Mouse (Mus musculus): ENCODE data around the gene Pgm1. TPM values are rescaled to one million over a fixed set of nuclear protein-coding genes. Genes with fewer than 3 reads are reported as not detected.
A peak's percentile ranks its signal among the peaks of the same experiment; 100 is the strongest.

Gene Pgm1
- polyA plus RNA-seq, 1 experiment from 2014 or later, result 61.3 TPM

DNA sequence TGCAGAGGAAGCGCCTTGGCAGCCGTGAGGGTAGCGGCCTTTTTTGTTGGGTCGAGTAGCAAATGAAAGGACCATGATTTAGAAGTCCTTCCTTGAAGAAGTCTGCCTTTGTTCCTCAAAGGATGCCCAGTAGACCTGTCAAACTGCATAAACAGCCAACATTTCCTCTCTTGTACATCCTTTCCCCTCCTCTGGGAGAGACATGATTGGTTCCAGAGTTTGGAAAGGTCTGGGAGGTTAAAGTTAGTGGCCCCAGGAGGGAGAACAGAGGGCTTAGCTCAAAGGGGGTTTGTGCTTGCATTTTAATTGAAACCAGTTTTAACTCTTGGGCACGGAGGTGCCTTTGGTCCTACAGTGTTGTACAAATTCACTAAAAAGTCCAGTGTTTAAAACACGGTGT lies 37.3 kb downstream of the Pgm1 start:
- H3K27ac ChIP-seq, result no peak overlapping the region

DNA sequence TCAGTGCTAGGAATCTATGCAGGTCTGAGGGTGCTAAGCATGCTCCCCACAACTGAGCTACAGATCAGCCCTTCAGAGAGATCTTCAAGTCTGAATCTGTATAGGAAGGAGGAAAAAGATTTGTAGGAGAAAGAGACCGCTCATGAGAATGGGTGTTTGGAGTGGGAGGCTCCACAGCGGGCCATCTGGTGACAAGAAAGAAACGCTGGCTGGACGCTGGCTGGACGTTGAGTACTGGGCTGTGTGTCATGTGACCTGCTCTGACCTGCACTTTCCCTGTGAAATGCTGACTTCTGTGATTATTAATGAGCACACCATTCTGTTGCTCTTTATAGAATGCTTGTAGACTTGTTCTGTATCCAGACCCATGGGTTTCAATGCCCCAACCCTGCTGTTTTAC lies 40.1 kb downstream of the Pgm1 start:
- H3K4me3 ChIP-seq, result no peak overlapping the region
- H3K27me3 ChIP-seq (ENCODE audit: insufficient read depth, poor library complexity, severe bottlenecking), result no peaks in the 10 kb centered on the region
- H3K9me3 ChIP-seq, result no peaks in the 10 kb centered on the region
- 25% methylated on average over 5 of the region's 5 CpGs for WGBS
- H3K36me3 ChIP-seq, result peaks cover under 1% of the 10 kb centered on the region; the same call in 1 of the 2 replicates
- peak; percentile 40 for DNase-seq (ENCODE audit: low spot score)
- H3K27ac ChIP-seq, result peak overlapping the region; percentile 73
- peaks cover 25% of the 10 kb centered on the region for H3K4me1 ChIP-seq (replicated peaks)

More for the DNA sequence above, 37.3 kb downstream of the Pgm1 start:
- peak; percentile 27 for DNase-seq (ENCODE audit: low spot score)
- Histone ChIP-seq H3K27me3 (ENCODE audit: insufficient read depth, poor library complexity, severe bottlenecking) (no peaks in the 10 kb centered on the region), H3K4me1 (replicated peaks) (peaks cover 19% of the 10 kb centered on the region), H3K36me3 (peaks cover 11% of the 10 kb centered on the region), H3K4me3 (no peak overlapping the region), H3K9me3 (no peaks in the 10 kb centered on the region)
- 64% methylated on average over 6 of the region's 6 CpGs for WGBS

DNA sequence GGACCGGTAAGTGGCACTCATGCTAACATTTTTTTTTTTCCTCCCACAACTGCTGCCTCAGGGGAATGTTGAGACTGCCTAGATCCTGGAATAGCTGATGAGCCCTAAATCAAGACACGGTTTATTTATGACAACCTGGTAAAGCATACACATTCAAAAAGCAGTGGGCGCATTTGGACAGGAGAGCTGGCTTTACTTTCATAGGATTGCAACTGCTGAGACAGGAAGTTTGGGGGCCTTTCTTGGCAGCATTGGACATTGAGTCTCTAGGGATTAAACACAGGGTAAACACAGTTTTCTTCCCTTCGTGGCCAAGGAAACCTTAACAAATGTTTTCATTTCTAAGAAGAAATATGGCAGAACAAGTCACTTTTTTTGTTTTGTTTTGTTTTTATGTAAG lies 40.9 kb downstream of the Pgm1 start:
- H3K27me3 ChIP-seq (ENCODE audit: insufficient read depth, poor library complexity, severe bottlenecking), result no peaks in the 10 kb centered on the region
- H3K4me1 ChIP-seq (replicated peaks), result peaks cover 25% of the 10 kb centered on the region
- 59% methylated on average over 4 of the region's 4 CpGs for WGBS
- no peak overlapping the region for H3K27ac ChIP-seq
- no peaks in the 10 kb centered on the region for H3K9me3 ChIP-seq
- no peaks in the 10 kb centered on the region; the same call in 1 of the 2 replicates for H3K36me3 ChIP-seq
- DNase-seq (ENCODE audit: low spot score), result no peak
- H3K4me3 ChIP-seq, result no peak overlapping the region

- Histone ChIP-seq H3K36me3 (no peaks in the 10 kb centered on the region), H3K4me1 (replicated peaks) (peaks cover 25% of the 10 kb centered on the region), H3K27ac (no peak overlapping the region), H3K9me3 (no peaks in the 10 kb centered on the region), H3K4me3 (no peak overlapping the region), H3K27me3 (ENCODE audit: insufficient read depth, poor library complexity, severe bottlenecking) (no peaks in the 10 kb centered on the region)
- WGBS, result 89% methylated on average over 6 of the region's 6 CpGs
- DNase-seq (ENCODE audit: low spot score), result no peak
Observed at GRCm38 (mm10) chr4:99972886-99973285, 43.7 kb downstream of the Pgm1 start.

- WGBS, result 90% methylated on average over 1 of the region's 1 CpGs
Observed at GRCm38 (mm10) chr4:99973931-99974330, 44.7 kb downstream of the Pgm1 start.

GRCm38 (mm10) chr4:99974375-99974774 lies 45.2 kb downstream of the Pgm1 start:
- no peak for DNase-seq (ENCODE audit: low spot score)
- Histone ChIP-seq H3K9me3 (no peaks in the 10 kb centered on the region), H3K36me3 (no peaks in the 10 kb centered on the region), H3K27ac (no peak overlapping the region), H3K4me1 (replicated peaks) (peaks cover 15% of the 10 kb centered on the region), H3K27me3 (ENCODE audit: insufficient read depth, poor library complexity, severe bottlenecking) (no peaks in the 10 kb centered on the region), H3K4me3 (no peak overlapping the region)
- 67% methylated on average over 5 of the region's 5 CpGs for WGBS

More at GRCm38 (mm10) chr4:99973931-99974330, 44.7 kb downstream of the Pgm1 start:
- no peaks in the 10 kb centered on the region for H3K27me3 ChIP-seq (ENCODE audit: insufficient read depth, poor library complexity, severe bottlenecking)
- no peaks in the 10 kb centered on the region for H3K9me3 ChIP-seq
- H3K36me3 ChIP-seq, result no peaks in the 10 kb centered on the region
- H3K4me1 ChIP-seq (replicated peaks), result peaks cover 20% of the 10 kb centered on the region
- H3K4me3 ChIP-seq, result no peak overlapping the region
- H3K27ac ChIP-seq, result 0 out of 2 replicates have a peak overlapping the region, but pooled peaks have one; percentile 40
- no peak for DNase-seq (ENCODE audit: low spot score)

DNA sequence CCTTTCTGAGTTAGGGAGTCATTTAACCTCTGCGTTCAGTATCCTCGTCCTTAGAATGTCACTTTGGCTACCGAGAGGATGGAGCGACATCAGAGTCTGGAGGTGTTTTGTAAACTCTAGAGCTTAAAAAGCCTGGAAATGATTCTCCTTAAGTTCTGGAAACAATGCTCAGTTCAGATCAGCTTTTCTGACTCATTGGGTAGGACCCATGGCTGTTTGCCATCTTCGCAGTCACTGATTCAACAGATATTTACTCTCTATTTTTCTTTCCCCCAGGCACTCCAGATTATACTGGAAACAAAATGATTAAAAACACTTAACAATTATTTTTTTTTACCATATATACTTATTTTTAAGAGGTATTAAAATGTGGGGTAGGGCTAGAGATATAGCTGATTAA lies 50.1 kb downstream of the Pgm1 start:
- peaks cover 14% of the 10 kb centered on the region for H3K4me1 ChIP-seq (replicated peaks)
- H3K9me3 ChIP-seq, result no peaks in the 10 kb centered on the region
- DNase-seq (ENCODE audit: low spot score), result no peak
- H3K27me3 ChIP-seq (ENCODE audit: insufficient read depth, poor library complexity, severe bottlenecking), result no peaks in the 10 kb centered on the region
- H3K36me3 ChIP-seq, result no peaks in the 10 kb centered on the region
- no peak overlapping the region for H3K4me3 ChIP-seq
- WGBS, result 97% methylated on average over 5 of the region's 5 CpGs
- no peak overlapping the region for H3K27ac ChIP-seq

GRCm38 (mm10) chr4:99981216-99981615 lies 52.0 kb downstream of the Pgm1 start:
- Histone ChIP-seq H3K36me3 (no peaks in the 10 kb centered on the region), H3K27ac (no peak overlapping the region), H3K27me3 (ENCODE audit: insufficient read depth, poor library complexity, severe bottlenecking) (no peaks in the 10 kb centered on the region), H3K4me1 (replicated peaks) (peaks cover 17% of the 10 kb centered on the region), H3K4me3 (no peak overlapping the region), H3K9me3 (no peaks in the 10 kb centered on the region)
- WGBS, result 81% methylated on average over 2 of the region's 2 CpGs
- no peak for DNase-seq (ENCODE audit: low spot score)

DNA sequence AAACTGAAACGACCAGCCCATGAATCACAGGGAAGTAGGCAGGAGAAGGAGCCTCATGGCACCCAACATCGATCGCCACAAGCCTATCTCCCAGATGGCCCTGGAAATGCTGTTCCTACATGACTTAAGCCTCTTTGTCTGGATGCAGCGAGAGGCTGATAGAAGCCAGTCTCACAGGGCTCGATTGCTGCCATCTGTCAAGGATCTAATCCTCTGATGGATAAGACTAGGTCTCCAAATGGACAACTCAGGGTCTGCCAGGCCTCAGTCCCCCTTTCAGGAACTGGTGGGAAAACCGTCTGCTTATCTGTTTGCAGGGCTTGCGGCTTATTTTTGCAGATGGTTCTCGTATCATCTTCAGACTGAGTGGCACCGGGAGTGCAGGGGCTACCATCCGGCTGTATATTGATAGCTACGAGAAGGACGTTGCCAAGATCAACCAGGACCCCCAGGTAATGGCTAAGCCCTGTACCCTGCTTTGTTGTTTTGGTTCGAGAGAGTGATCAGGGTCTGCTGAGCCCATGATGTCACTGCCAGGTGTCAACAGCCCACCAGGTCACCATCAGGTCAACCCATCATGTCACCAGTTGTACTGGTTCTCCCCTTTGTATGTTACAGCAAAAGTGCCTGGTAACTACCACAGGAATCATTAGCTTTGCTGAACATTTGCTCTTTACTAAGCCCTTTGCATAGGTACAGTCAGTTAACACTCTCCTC lies 54.6 kb downstream of the Pgm1 start:
- no peak for DNase-seq (ENCODE audit: low spot score)
- H3K27ac ChIP-seq, result 0 out of 2 replicates have a peak overlapping the region, but pooled peaks have one; percentile 57
- H3K27me3 ChIP-seq (ENCODE audit: insufficient read depth, poor library complexity, severe bottlenecking), result no peaks in the 10 kb centered on the region
- H3K36me3 ChIP-seq, result no peaks in the 10 kb centered on the region; the same call in 1 of the 2 replicates
- H3K9me3 ChIP-seq, result no peaks in the 10 kb centered on the region
- 83% methylated on average over 13 of the region's 13 CpGs for WGBS
- H3K4me3 ChIP-seq, result no peak overlapping the region
- H3K4me1 ChIP-seq (replicated peaks), result peaks cover 20% of the 10 kb centered on the region

- Histone ChIP-seq H3K4me1 (replicated peaks) (peaks cover 20% of the 10 kb centered on the region), H3K9me3 (no peaks in the 10 kb centered on the region), H3K27me3 (ENCODE audit: insufficient read depth, poor library complexity, severe bottlenecking) (no peaks in the 10 kb centered on the region), H3K27ac (peak overlapping the region; percentile 57; the same call in 1 of the 2 replicates), H3K4me3 (no peak overlapping the region), H3K36me3 (no peaks in the 10 kb centered on the region; the same call in 1 of the 2 replicates)
- 84% methylated on average over 7 of the region's 7 CpGs for WGBS
- no peak for DNase-seq (ENCODE audit: low spot score)
Observed at GRCm38 (mm10) chr4:99984369-99984752, 55.1 kb downstream of the Pgm1 start.

DNA sequence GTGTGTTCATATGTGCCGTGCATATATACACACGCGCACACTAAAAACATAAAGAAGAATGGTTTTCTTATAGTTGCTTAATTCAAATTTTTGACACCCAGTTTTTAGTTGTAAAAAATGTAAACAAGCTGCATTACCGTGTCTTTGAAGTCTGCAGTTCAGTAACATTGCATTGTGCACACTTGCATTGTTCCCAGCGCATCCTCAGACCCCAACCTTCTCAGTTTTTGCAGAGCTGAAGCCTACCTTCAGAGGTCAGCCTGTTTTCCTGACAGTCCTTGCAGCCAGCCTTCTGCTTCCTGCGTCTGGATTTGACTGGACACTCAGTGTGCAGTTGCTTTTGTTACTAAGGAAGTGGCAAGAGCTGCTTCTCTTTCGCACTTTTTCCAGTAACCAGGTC lies 55.9 kb downstream of the Pgm1 start:
- no peak overlapping the region for H3K4me3 ChIP-seq
- WGBS, result 87% methylated on average over 7 of the region's 7 CpGs

DNA sequence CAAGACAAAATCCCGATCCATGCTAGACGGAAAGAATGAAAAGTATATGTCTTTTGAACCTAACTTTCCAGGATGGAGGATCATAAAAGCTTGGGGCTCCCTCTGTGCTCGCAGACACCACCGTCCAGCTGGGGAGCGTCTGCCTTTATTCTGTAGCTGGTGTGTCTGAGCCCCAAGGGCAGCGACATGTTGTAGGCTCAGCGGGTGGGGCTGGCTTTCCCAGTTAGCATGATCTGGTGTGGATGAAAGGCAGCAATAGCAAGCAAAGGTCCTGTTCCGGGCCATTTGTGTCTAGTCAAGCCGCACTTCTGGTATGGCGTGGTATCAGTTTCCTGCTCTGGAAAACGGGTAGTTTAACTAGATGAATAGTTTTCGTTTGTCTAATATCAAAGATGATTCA lies 56.4 kb downstream of the Pgm1 start:
- Histone ChIP-seq H3K4me3 (no peak overlapping the region), H3K36me3 (no peaks in the 10 kb centered on the region; the same call in 1 of the 2 replicates), H3K9me3 (no peaks in the 10 kb centered on the region), H3K27me3 (ENCODE audit: insufficient read depth, poor library complexity, severe bottlenecking) (no peaks in the 10 kb centered on the region), H3K4me1 (replicated peaks) (peaks cover 20% of the 10 kb centered on the region), H3K27ac (0 out of 2 replicates have a peak overlapping the region, but pooled peaks have one; percentile 53)
- no peak for DNase-seq (ENCODE audit: low spot score)
- WGBS, result 83% methylated on average over 12 of the region's 12 CpGs

More for the DNA sequence above, 55.9 kb downstream of the Pgm1 start:
- H3K36me3 ChIP-seq, result no peaks in the 10 kb centered on the region; the same call in 1 of the 2 replicates
- no peaks in the 10 kb centered on the region for H3K9me3 ChIP-seq
- no peaks in the 10 kb centered on the region for H3K27me3 ChIP-seq (ENCODE audit: insufficient read depth, poor library complexity, severe bottlenecking)
- peaks cover 20% of the 10 kb centered on the region for H3K4me1 ChIP-seq (replicated peaks)
- DNase-seq (ENCODE audit: low spot score), result no peak
- peak overlapping the region; percentile 57 for H3K27ac ChIP-seq

DNA sequence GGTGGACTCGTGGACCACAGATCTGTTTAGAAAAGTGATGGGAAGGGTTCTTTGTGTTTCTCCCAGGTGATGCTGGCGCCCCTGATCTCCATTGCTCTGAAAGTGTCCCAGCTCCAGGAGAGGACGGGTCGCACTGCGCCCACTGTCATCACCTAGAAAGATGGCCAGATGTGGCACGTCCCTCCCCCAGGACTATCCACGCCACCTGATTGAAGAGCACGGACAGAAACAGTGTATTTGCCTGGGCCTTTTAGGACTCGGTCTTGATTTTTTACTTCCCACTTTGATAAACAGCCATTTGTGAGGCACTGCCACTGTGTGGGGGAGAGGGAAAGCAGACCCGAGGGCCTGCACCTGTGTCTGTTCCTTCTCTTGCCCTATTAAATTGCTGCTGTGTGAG lies 57.4 kb downstream of the Pgm1 start:
- H3K4me3 ChIP-seq, result no peak overlapping the region
- no peaks in the 10 kb centered on the region for H3K9me3 ChIP-seq
- no peaks in the 10 kb centered on the region; the same call in 1 of the 2 replicates for H3K36me3 ChIP-seq
- H3K4me1 ChIP-seq (replicated peaks), result peaks cover 14% of the 10 kb centered on the region
- no peaks in the 10 kb centered on the region for H3K27me3 ChIP-seq (ENCODE audit: insufficient read depth, poor library complexity, severe bottlenecking)
- WGBS, result 88% methylated on average over 10 of the region's 10 CpGs
- no peak overlapping the region for H3K27ac ChIP-seq
- DNase-seq (ENCODE audit: low spot score), result no peak
